Mouse (Mus musculus) heart, postnatal 0 days (tissue): Measurements from ENCODE around the gene H3f3b.

Source experiments
- CTCF ChIP-seq: IDR thresholded peaks from 2 replicates; pipeline ENCODE4 v1.5.1; 2016; ENCODE audit warnings: antibody characterized with exemption, control low read depth, low read depth
- EP300 ChIP-seq: IDR thresholded peaks from 2 replicates; pipeline ENCODE4 v1.6.1; 2016; ENCODE audit warnings: antibody characterized with exemption, low read depth

- no peak for TF ChIP-seq EP300
- no peak for TF ChIP-seq CTCF
Measured at GRCm38 (mm10) chr11:116053510-116054229, 25.9 kb upstream of the H3f3b start.
